Mouse (Mus musculus): ENCODE data around the gene Gnaz. TPM values are rescaled to one million over a fixed set of nuclear protein-coding genes. Genes with fewer than 3 reads are reported as not detected.
A peak's percentile ranks its signal among the peaks of the same experiment; 100 is the strongest.

Gnaz gene
- polyA plus RNA-seq, 1 experiment: 4.6 TPM

DNA sequence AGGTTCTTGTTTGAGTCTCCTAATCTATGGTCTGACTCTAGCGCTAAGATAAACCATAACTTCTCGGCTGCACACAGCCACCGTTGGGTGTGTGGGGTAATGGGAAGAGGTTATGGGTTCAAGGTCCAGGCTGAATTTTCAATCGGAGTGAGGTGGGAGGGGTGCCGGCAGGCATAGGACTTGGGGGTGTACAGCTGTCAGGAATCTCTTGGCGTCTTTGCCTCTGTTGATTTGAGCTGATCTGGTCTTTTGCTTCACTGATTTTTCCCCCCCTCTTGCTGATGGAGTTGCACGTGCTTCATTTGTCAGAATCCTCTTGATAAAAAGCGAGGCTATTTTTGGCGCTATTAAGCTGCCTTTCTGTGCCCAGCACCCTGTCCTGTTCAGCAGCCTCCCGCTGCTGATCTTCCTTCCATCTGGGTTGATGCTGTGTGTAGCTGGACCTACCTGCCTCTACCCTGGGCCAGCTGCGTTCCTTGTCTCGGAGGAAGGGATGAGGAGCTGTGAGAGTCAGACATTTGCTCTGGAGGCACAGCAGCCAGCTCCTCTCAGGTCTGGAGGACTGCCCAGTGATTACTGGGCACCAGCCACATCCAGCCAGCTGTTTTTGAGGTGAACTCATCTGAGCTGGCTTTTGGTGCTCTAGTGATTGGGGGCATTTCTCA lies 96.5 kb downstream of the Gnaz start:
- TF ChIP-seq POLR2A (IDR thresholded peaks at IDR 0.05; ENCODE audit: borderline replicate concordance, extremely low read depth, low read depth, low read length) (no peak), CTCF (IDR thresholded peaks at IDR 0.05; ENCODE audit: insufficient read depth, low read length) (no peak)
- Histone ChIP-seq H3K4me1 (ENCODE audit: control insufficient read depth, insufficient read depth, low read length) (peaks cover 24% of the 10 kb centered on the region), H3K4me3 (replicated peaks; ENCODE audit: extremely low read depth, low read depth, low read length) (peak overlapping the region; percentile 25)
- DNase-seq: peak; percentile 35
- 36% methylated on average over 12 of the region's 12 CpGs for WGBS

DNA sequence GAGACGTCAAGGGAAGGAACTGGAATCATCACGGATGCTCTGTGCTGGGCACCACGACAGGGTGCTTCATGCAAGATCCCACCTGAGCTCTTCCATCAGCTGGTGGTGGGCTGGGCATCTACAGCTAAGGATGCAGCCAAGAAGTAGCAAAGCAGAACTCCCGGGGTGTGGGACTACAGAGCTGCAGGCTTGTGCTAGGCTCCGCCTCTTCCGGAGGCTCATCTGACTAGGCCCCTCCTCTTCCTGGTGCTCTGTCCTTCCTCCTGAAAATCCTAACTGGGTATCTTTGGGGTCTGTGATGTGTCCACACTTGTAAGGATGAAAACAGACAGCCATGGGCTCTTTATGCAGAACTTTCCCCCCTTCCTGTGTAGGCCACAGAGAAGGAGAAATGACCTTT lies 98.7 kb downstream of the Gnaz start:
- H3K4me1 ChIP-seq (ENCODE audit: control insufficient read depth, insufficient read depth, low read length): peaks cover 34% of the 10 kb centered on the region
- WGBS: 69% methylated on average over 6 of the region's 6 CpGs
- DNase-seq: no peak
- no peak overlapping the region for H3K4me3 ChIP-seq (replicated peaks; ENCODE audit: extremely low read depth, low read depth, low read length)
- TF ChIP-seq POLR2A (IDR thresholded peaks at IDR 0.05; ENCODE audit: borderline replicate concordance, extremely low read depth, low read depth, low read length) (no peak), CTCF (IDR thresholded peaks at IDR 0.05; ENCODE audit: insufficient read depth, low read length) (no peak)

Other genes with a start within 250 kb of the Gnaz start
- 3.3 and 6.1 TPM in 2 replicates for gene Rsph14, start 65.4 kb downstream of the Gnaz start, polyA plus RNA-seq (2012; rRNA removed)
- gene Rab36, start 69.9 kb downstream of the Gnaz start, polyA plus RNA-seq (2012; rRNA removed): 13.4 and 19.3 TPM in 2 replicates
- 51.8 and 51.9 TPM in 2 replicates for gene Bcr, start 93.4 kb downstream of the Gnaz start, polyA plus RNA-seq (2012; rRNA removed)
- gene Specc1l, start 244.9 kb downstream of the Gnaz start, polyA plus RNA-seq (2012; rRNA removed): 60.8 and 73.3 TPM in 2 replicates

Data from lung, adult 2 months (tissue).